Mouse (Mus musculus) heart, embryonic 16.5 days (tissue): ENCODE measurements around the gene Arl8a. TPM values are rescaled to one million over a fixed set of nuclear protein-coding genes. Genes with fewer than 3 reads are reported as not detected.
"Not testable (repeated sequence)": the region's sequence is repeated elsewhere in the genome, so short reads cannot be mapped to it uniquely, and the experiment has no call there.

Experiments
- ATAC-seq: fragments of 200-750 bp; cut with Nextera tagmentation; replicated peaks from 2 replicates; pipeline ENCODE4 v1.8.0; 2017; ENCODE audit warnings: moderate number of reproducible peaks; ENCODE audit not compliant: insufficient read depth, low FRiP score; ENCODE audit errors: extremely low read depth
- H3K27ac ChIP-seq: fragments of 300-500 bp; sonication (generic); 2 replicates; pipeline ENCODE4 v1.5.1; 2014; ENCODE audit warnings: mild to moderate bottlenecking, low read length, control low read depth, moderate library complexity
- H3K27me3 ChIP-seq: fragments of 300-500 bp; sonication (generic); 2 replicates; pipeline ENCODE4 v1.6.1; 2014; ENCODE audit warnings: low read length, mixed read lengths; ENCODE audit not compliant: control insufficient read depth, insufficient read depth
- H3K36me3 ChIP-seq: fragments of 300-500 bp; sonication (generic); 2 replicates; pipeline ENCODE4 v1.6.1; 2014; ENCODE audit not compliant: control insufficient read depth, insufficient read depth
- H3K4me1 ChIP-seq: fragments of 300-500 bp; sonication (generic); 2 replicates; pipeline ENCODE4 v1.6.1; 2014; ENCODE audit warnings: low read length, mixed read lengths; ENCODE audit not compliant: control insufficient read depth, insufficient read depth
- H3K4me2 ChIP-seq: fragments of 300-500 bp; sonication (generic); 2 replicates; pipeline ENCODE4 v1.6.1; 2014; ENCODE audit warnings: low read depth, mild to moderate bottlenecking, control low read depth, low read length
- H3K4me3 ChIP-seq: fragments of 300-500 bp; sonication (generic); 2 replicates; pipeline ENCODE4 v1.5.1; 2014; ENCODE audit warnings: mild to moderate bottlenecking, control low read depth, low read length
- H3K9ac ChIP-seq: fragments of 300-500 bp; sonication (generic); 2 replicates; pipeline ENCODE4 v1.6.1; 2014; ENCODE audit warnings: low read length, control low read depth
- H3K9me3 ChIP-seq: fragments of 300-500 bp; sonication (generic); replicated peaks from 2 replicates; pipeline ENCODE4 v1.6.1; 2016; ENCODE audit warnings: low read length; ENCODE audit not compliant: control insufficient read depth
- WGBS: fragments of 180-500 bp; shearing (Covaris S2); extraction: QIAGEN DNeasy Blood & Tissue Kit; methylation state at CpG from one replicate; pipeline ENCODE4 v1.1.7; 2014; 5-methylcytosine and 5-hydroxymethylcytosine counted together
- polyA plus RNA-seq: library from polyadenylated mRNA; unstranded; fragments of >200 nt; fragmentation: Nextera tagmentation; extraction: Ambion mirVana; gene quantifications from 2 replicates; pipeline ENCODE4 v1.2.1, GENCODE M21; 2015

Arl8a gene
- polyA plus RNA-seq, 1 experiment from 2014 or later = 43.9 TPM

GRCm38 (mm10) chr1:135194335-135194734 lies 47.7 kb downstream of the Arl8a start:
- 74% methylated on average over 5 of the region's 5 CpGs for WGBS
- H3K9ac ChIP-seq, H3K9me3 ChIP-seq, H3K27ac ChIP-seq, H3K4me1 ChIP-seq, H3K4me2 ChIP-seq, ATAC-seq, H3K27me3 ChIP-seq, H3K36me3 ChIP-seq, H3K4me3 ChIP-seq: not testable (repeated sequence)

GRCm38 (mm10) chr1:135195907-135196440 lies 49.4 kb downstream of the Arl8a start:
- Histone ChIP-seq H3K27ac (no peak overlapping the region), H3K4me1 (peaks cover 4% of the 10 kb centered on the region), H3K4me2 (no peak overlapping the region), H3K9me3 (no peaks in the 10 kb centered on the region), H3K36me3 (no peaks in the 10 kb centered on the region), H3K4me3 (no peak overlapping the region), H3K27me3 (no peaks in the 10 kb centered on the region), H3K9ac (no peak overlapping the region)
- no peak for ATAC-seq
- WGBS = 69% methylated on average over 6 of the region's 6 CpGs

- Histone ChIP-seq H3K36me3 (no peaks in the 10 kb centered on the region), H3K4me2 (no peak overlapping the region), H3K9ac (no peak overlapping the region), H3K27ac (no peak overlapping the region), H3K9me3 (no peaks in the 10 kb centered on the region), H3K27me3 (no peaks in the 10 kb centered on the region), H3K4me1 (peaks cover 4% of the 10 kb centered on the region), H3K4me3 (no peak overlapping the region)
- WGBS = 58% methylated on average over 5 of the region's 5 CpGs
- no peak for ATAC-seq
Measured at GRCm38 (mm10) chr1:135198412-135198811, 51.8 kb downstream of the Arl8a start.

DNA sequence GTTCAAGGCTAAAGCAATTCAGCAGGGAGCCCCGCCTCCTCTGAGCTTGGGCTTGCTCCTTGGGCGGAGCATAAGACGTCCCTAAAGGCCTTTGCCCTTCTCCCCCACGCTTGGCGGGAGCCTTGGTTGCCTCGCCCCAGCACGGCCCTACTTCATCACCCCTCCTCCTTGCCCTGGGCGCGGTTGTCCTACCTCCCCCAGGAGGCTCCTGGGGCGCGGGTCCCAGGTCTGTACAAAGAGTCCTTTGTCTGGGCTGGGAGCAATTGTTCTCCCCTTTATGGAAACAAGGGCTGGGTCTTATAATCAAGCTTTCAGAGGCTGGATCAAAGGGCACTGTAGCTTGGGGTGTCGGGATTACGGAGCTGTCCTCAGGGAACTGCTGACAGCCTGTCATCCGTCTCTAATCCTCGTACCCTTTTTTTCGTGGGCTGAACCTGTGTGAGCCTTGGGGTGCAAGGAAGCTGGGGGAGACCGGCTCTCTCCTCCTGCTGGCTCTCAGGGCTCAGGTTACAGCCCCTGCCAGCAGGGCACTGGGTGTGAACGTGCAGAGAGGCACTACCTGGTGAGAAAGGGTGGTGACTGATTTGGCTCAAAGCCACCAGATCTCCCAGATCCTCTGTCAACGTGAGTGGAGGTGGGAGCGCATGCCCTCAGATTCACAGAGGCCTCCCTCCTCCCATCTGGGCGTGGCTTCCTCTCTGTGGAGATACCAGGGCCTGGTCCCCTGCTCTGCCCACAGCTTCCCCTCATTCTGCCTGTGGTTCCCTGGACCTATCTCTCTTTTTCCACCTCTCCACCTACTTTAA lies 52.6 kb downstream of the Arl8a start:
- peak overlapping the region; percentile 44 for H3K4me2 ChIP-seq
- no peak overlapping the region; the same call in 1 of the 2 replicates for H3K9ac ChIP-seq
- ATAC-seq = no peak
- 5% methylated on average over 21 of the region's 21 CpGs for WGBS
- no peaks in the 10 kb centered on the region for H3K27me3 ChIP-seq
- H3K27ac ChIP-seq = no peak overlapping the region
- no peak overlapping the region for H3K4me3 ChIP-seq
- H3K36me3 ChIP-seq = no peaks in the 10 kb centered on the region
- peaks cover 4% of the 10 kb centered on the region for H3K4me1 ChIP-seq
- H3K9me3 ChIP-seq = no peaks in the 10 kb centered on the region

DNA sequence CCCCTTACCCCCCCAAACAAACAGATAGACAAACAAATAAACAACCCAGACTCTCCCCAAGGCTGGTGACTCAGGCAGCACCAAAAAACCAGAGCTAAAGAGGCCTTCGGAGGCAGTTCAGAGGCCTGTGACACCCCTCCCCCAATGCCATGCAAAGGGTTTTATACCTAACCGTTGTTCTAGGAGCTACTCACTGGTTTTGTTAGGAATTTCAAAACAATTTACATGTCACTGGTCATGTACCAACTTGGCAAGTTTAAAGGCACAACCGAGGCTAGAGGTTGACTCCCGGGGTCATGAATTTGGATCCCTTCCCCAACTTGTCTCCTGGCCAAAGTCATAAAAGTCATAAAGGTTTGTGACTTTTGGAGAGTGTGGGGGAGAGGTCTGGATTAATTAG lies 53.8 kb downstream of the Arl8a start:
- no peaks in the 10 kb centered on the region for H3K36me3 ChIP-seq
- no peak for ATAC-seq
- H3K9me3 ChIP-seq = no peaks in the 10 kb centered on the region
- H3K27ac ChIP-seq = no peak overlapping the region
- peaks cover 9% of the 10 kb centered on the region for H3K4me1 ChIP-seq
- WGBS = 79% methylated on average over 4 of the region's 4 CpGs
- H3K4me2 ChIP-seq = no peak overlapping the region
- H3K4me3 ChIP-seq = no peak overlapping the region
- no peaks in the 10 kb centered on the region for H3K27me3 ChIP-seq
- H3K9ac ChIP-seq = no peak overlapping the region

- H3K9ac ChIP-seq = no peak overlapping the region
- no peaks in the 10 kb centered on the region for H3K9me3 ChIP-seq
- peaks cover 2% of the 10 kb centered on the region; the same call in 1 of the 2 replicates for H3K27me3 ChIP-seq
- no peak overlapping the region for H3K27ac ChIP-seq
- no peaks in the 10 kb centered on the region for H3K36me3 ChIP-seq
- H3K4me2 ChIP-seq = no peak overlapping the region
- peaks cover 5% of the 10 kb centered on the region; the same call in 1 of the 2 replicates for H3K4me1 ChIP-seq
- no peak for ATAC-seq
- WGBS = 23% methylated on average over 12 of the region's 12 CpGs
- H3K4me3 ChIP-seq = no peak overlapping the region
Measured at GRCm38 (mm10) chr1:135204196-135205126, 57.8 kb downstream of the Arl8a start.

DNA sequence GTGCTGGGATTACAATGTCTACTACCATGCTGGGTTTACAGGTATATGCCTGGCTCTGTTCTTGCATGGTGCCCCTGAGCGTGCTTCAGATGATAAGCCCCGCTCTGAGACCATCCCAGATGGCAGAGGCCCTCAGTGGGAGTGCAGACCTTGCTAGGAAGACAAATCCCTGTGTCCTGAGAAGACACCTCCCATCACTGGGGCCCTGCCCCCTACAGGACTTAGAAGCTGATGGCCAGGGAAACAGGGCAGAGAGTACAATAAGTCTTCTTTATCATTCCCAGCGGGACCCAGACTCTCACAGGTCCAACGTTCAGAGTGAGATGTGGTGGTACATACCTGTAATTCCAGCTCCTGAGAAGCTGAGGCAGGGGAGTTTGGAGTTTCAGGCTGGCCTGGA lies 58.6 kb downstream of the Arl8a start:
- no peak overlapping the region for H3K27ac ChIP-seq
- peaks cover 5% of the 10 kb centered on the region; the same call in 1 of the 2 replicates for H3K4me1 ChIP-seq
- no peak overlapping the region for H3K4me2 ChIP-seq
- H3K36me3 ChIP-seq = no peaks in the 10 kb centered on the region
- no peak for ATAC-seq
- peaks cover 2% of the 10 kb centered on the region; the same call in 1 of the 2 replicates for H3K27me3 ChIP-seq
- H3K9me3 ChIP-seq = no peaks in the 10 kb centered on the region
- WGBS = 45% methylated on average over 4 of the region's 4 CpGs
- H3K4me3 ChIP-seq = no peak overlapping the region
- H3K9ac ChIP-seq = no peak overlapping the region
